Mouse (Mus musculus): ENCODE results near the gene Cd302. TPM values are rescaled to one million over a fixed set of nuclear protein-coding genes. Genes with fewer than 3 reads are reported as not detected.
A peak's percentile ranks its signal among the peaks of the same experiment; 100 is the strongest.

Gene Cd302
- polyA plus RNA-seq, 1 experiment, result 15.3 TPM

DNA sequence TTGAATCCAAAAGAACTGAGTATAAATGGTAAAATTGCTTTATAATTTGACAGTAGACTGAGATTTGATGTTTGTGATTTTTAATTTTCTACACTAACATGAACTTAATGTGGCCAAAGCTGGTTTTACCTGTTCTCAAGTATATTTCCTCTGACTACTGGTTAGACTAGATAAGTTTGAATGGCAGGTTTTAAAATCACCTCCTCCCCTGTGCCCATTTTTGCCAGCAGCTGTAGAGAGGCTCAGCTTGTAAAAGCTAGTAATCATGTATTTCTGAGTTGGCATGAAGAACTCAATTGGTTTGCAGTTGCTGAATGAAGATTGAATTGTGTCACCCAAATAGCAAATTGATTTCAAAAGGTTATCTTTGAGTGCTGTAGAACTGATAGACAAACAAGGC, 71.8 kb downstream of the Cd302 start:
- H3K4me3 ChIP-seq (ENCODE audit: extremely low read depth, insufficient read depth, insufficient read length), result no peak overlapping the region
- no peak for DNase-seq (ENCODE audit: low read depth in 1 of 2, low spot score in 2 of 2)
- H3K4me1 ChIP-seq (ENCODE audit: control insufficient read depth, insufficient read depth, insufficient read length), result peaks cover 19% of the 10 kb centered on the region
- H3K27ac ChIP-seq (ENCODE audit: insufficient read depth, low read length), result no peak overlapping the region
- no peaks in the 10 kb centered on the region for H3K27me3 ChIP-seq (ENCODE audit: control insufficient read depth, insufficient read depth, low read length)
- TF ChIP-seq POLR2A (IDR thresholded peaks at IDR 0.05; ENCODE audit: low read depth, low read length) (no peak), CTCF (IDR thresholded peaks at IDR 0.05; ENCODE audit: extremely low read depth, insufficient read depth, insufficient read length, insufficient replicate concordance) (no peak)
- H3K36me3 ChIP-seq (ENCODE audit: control insufficient read depth, insufficient read depth, low read length), result no peaks in the 10 kb centered on the region; the same call in 1 of the 2 replicates

DNA sequence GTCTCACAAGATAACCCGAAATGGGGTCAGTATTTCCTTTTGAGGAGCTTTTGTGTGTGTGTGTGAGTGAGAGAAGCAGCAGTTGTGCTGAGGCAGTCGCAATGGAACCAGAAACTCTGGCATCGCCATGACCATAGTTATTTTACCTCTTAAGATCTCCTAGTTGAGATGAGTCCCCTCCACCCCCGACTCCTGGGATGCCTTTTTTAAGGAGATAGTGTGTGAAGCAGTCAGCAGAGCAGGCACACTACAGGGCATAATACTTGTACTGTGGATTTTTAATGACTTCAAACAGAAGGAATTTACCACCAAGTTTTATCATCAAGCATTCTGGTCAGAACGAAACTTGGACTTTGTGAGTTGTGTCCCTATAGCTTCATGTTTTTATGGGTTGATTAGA, 73.5 kb downstream of the Cd302 start:
- Histone ChIP-seq H3K4me3 (ENCODE audit: extremely low read depth, insufficient read depth, insufficient read length) (peak overlapping the region; percentile 81), H3K27me3 (ENCODE audit: control insufficient read depth, insufficient read depth, low read length) (no peaks in the 10 kb centered on the region), H3K27ac (ENCODE audit: insufficient read depth, low read length) (no peak overlapping the region), H3K36me3 (ENCODE audit: control insufficient read depth, insufficient read depth, low read length) (peaks cover 3% of the 10 kb centered on the region), H3K4me1 (ENCODE audit: control insufficient read depth, insufficient read depth, insufficient read length) (peaks cover 19% of the 10 kb centered on the region)
- DNase-seq (ENCODE audit: low read depth in 1 of 2, low spot score in 2 of 2), result no peak
- TF ChIP-seq CTCF (IDR thresholded peaks at IDR 0.05; ENCODE audit: extremely low read depth, insufficient read depth, insufficient read length, insufficient replicate concordance) (no peak), POLR2A (IDR thresholded peaks at IDR 0.05; ENCODE audit: low read depth, low read length) (no peak)
- 17% methylated on average over 5 of the region's 5 CpGs for WGBS

DNA sequence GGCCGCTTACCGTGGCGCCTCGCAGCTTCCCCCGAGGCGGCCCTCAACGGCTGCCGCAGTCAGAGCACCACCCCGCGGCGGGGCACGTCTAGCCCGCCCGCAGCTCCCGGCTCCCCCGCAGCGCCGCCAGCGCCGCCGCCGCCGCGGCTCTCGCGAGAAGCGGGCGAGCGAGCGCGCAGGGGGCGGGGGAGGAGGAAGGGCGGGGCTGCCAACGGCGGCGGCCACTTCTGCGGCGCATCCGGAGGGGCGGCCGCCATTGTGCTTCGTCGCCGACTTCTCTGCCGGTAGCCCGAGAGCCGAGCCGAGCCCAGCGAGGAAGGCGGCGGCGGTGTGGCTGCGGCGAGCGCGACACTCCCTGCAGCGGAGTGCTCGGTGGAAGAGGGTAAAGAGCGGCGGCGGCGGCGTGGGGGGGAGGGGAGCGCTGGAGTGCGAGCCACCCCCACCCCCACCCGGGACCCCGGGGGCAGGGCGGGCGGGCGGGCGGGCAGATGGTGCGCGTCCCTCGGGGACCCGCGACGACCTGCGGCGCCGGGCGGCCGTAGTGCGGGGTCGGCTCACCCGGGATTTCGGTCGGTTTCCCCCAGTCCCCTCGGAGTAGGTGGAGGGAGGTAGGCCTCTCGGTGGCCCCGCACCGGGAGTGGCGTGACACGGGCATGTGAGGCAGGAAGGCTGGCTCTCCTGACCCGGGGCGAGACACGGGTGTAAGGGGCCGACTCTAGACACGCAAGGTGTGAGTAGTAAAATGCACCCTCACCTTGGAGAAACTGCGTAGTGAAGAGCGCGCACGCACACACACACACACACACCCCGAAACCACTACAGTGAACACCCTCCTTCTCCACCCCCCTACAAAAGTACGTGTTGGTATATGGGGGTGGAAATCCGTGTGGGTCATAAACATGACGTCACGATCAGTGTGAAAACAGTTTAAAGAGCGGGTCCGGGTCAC, 74.3 kb downstream of the Cd302 start, which contains the start of the genes Baz2b and March7:
Gene Baz2b, minus strand, starts transcription at position 137 of the 949 bp plus-strand sequence.
Gene March7, plus strand, starts transcription at position 185 of the 949 bp plus-strand sequence.
- DNase-seq (ENCODE audit: low read depth in 1 of 2, low spot score in 2 of 2), result peak; percentile 80 to 86
- H3K27me3 ChIP-seq (ENCODE audit: control insufficient read depth, insufficient read depth, low read length), result no peaks in the 10 kb centered on the region
- peak within 1 kb of the TSS; percentile 81 for H3K4me3 ChIP-seq (ENCODE audit: extremely low read depth, insufficient read depth, insufficient read length)
- H3K4me1 ChIP-seq (ENCODE audit: control insufficient read depth, insufficient read depth, insufficient read length), result peaks cover 13% of the 10 kb centered on the region
- WGBS, result 1% methylated on average over 93 of the region's 109 CpGs
- TF ChIP-seq POLR2A (IDR thresholded peaks at IDR 0.05; ENCODE audit: low read depth, low read length), result peak; percentile 67
- peak; percentile 26; the same call in 1 of the 2 replicates for TF ChIP-seq CTCF (IDR thresholded peaks at IDR 0.05; ENCODE audit: extremely low read depth, insufficient read depth, insufficient read length, insufficient replicate concordance)
- peak within 1 kb of the TSS; percentile 98 for H3K27ac ChIP-seq (ENCODE audit: insufficient read depth, low read length)
- peaks cover 3% of the 10 kb centered on the region for H3K36me3 ChIP-seq (ENCODE audit: control insufficient read depth, insufficient read depth, low read length)

DNA sequence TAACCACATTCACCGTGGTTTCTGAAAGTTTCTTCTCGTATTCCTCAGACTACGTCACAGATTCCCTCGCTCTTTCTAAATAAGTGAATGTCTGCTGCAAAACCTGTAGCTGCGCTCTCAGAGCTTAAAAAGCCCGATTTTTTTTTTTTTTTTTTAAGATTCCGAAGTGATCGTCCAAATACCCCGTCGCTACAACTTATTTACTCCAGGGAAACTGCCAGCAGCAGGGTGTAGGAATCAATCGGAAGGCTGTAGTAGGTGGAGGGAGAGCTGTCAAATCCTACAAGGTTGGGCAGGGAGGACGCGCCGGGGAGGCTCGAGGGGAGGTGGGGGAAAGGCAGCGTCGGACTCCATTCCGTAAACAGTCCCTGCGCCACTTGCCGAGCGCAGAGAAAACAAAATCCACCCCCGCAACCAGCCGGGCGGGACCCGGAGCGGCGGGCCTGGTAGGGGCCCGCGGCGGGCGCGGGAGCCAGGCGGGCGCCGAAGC, 75.1 kb downstream of the Cd302 start:
- peak overlapping the region; percentile 76 for H3K27ac ChIP-seq (ENCODE audit: insufficient read depth, low read length)
- WGBS, result under 1% methylated on average over 27 of the region's 35 CpGs
- peak in 1 of 2 experiments; percentile 42 for DNase-seq (ENCODE audit: low read depth in 1 of 2, low spot score in 2 of 2)
- peaks cover 3% of the 10 kb centered on the region for H3K36me3 ChIP-seq (ENCODE audit: control insufficient read depth, insufficient read depth, low read length)
- peak overlapping the region; percentile 81 for H3K4me3 ChIP-seq (ENCODE audit: extremely low read depth, insufficient read depth, insufficient read length)
- peaks cover 18% of the 10 kb centered on the region for H3K4me1 ChIP-seq (ENCODE audit: control insufficient read depth, insufficient read depth, insufficient read length)
- TF ChIP-seq CTCF (IDR thresholded peaks at IDR 0.05; ENCODE audit: extremely low read depth, insufficient read depth, insufficient read length, insufficient replicate concordance) (no peak), POLR2A (IDR thresholded peaks at IDR 0.05; ENCODE audit: low read depth, low read length) (no peak)
- H3K27me3 ChIP-seq (ENCODE audit: control insufficient read depth, insufficient read depth, low read length), result no peaks in the 10 kb centered on the region

DNA sequence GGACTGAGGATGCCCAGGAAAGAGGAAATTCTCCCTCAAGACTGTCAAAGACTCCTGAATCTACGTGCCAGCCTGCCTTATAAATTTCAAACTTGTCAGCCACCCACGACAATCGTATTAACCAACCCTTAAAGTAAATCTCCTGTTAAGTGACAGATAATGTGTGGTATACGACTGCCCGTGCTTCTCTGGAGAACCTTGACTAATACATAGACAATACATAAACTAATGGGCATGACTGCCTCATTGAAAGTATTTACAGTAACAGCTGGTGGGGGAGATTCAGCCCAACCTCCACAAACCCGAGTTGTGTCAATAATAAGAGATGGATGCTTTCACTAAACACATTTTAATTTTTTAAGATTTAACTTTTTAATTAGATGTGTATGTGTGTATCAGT, 78.5 kb downstream of the Cd302 start:
- Histone ChIP-seq H3K4me3 (ENCODE audit: extremely low read depth, insufficient read depth, insufficient read length) (no peak overlapping the region), H3K4me1 (ENCODE audit: control insufficient read depth, insufficient read depth, insufficient read length) (peaks cover 12% of the 10 kb centered on the region), H3K27me3 (ENCODE audit: control insufficient read depth, insufficient read depth, low read length) (no peaks in the 10 kb centered on the region), H3K36me3 (ENCODE audit: control insufficient read depth, insufficient read depth, low read length) (peaks cover 3% of the 10 kb centered on the region), H3K27ac (ENCODE audit: insufficient read depth, low read length) (no peak overlapping the region)
- TF ChIP-seq CTCF (IDR thresholded peaks at IDR 0.05; ENCODE audit: extremely low read depth, insufficient read depth, insufficient read length, insufficient replicate concordance), result no peak
- WGBS, result 81% methylated on average over 6 of the region's 6 CpGs
- no peak for DNase-seq (ENCODE audit: low read depth in 1 of 2, low spot score in 2 of 2)

DNA sequence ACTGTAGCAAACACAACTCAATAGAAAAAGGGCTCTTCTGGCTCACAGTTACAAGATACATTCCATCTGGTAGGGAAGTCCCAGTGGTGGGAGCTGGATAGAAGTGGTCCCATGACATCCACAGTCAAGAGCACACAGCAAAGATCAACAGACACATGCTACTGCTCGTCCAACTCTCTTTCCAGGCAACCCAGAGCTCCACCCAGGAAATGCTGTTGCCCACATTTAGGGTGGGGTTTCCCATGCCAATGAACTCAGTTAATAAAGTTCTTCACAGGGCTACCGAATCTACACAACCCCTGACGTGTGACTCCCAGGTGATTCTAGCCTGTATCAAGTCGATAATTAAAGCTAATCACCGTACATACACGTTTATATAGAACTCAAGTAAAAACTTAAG, 80.1 kb downstream of the Cd302 start:
- Histone ChIP-seq H3K27me3 (ENCODE audit: control insufficient read depth, insufficient read depth, low read length) (no peaks in the 10 kb centered on the region), H3K27ac (ENCODE audit: insufficient read depth, low read length) (no peak overlapping the region), H3K4me1 (ENCODE audit: control insufficient read depth, insufficient read depth, insufficient read length) (peaks cover 12% of the 10 kb centered on the region), H3K4me3 (ENCODE audit: extremely low read depth, insufficient read depth, insufficient read length) (no peak overlapping the region), H3K36me3 (ENCODE audit: control insufficient read depth, insufficient read depth, low read length) (peaks cover 3% of the 10 kb centered on the region)
- DNase-seq (ENCODE audit: low read depth in 1 of 2, low spot score in 2 of 2), result no peak
- TF ChIP-seq POLR2A (IDR thresholded peaks at IDR 0.05; ENCODE audit: low read depth, low read length), result no peak
- WGBS, result 47% methylated on average over 6 of the region's 6 CpGs

DNA sequence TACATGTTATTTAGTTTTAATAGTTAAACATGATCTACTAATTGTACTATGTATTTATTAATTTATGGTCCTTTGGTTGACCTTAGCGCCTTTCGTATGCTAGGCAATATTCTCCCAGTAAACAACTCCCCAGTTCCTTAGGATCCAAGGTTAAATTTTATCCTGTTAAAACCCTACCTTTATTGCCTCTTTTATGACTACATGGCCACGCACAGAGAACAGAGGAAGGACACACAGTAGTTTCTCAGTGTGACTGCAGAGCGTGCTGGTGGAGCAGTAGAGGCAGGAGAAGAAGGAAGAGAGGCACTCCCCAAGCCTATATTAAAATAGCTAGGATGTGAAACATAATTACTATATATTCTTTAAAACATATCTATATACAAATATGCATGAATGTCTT, 80.6 kb downstream of the Cd302 start:
- WGBS, result 91% methylated on average over 4 of the region's 4 CpGs
- peaks cover 12% of the 10 kb centered on the region for H3K4me1 ChIP-seq (ENCODE audit: control insufficient read depth, insufficient read depth, insufficient read length)

More for the DNA sequence above, 80.6 kb downstream of the Cd302 start:
- TF ChIP-seq POLR2A (IDR thresholded peaks at IDR 0.05; ENCODE audit: low read depth, low read length), result no peak
- no peak for TF ChIP-seq CTCF (IDR thresholded peaks at IDR 0.05; ENCODE audit: extremely low read depth, insufficient read depth, insufficient read length, insufficient replicate concordance)
- no peak overlapping the region for H3K4me3 ChIP-seq (ENCODE audit: extremely low read depth, insufficient read depth, insufficient read length)
- H3K36me3 ChIP-seq (ENCODE audit: control insufficient read depth, insufficient read depth, low read length), result peaks cover 3% of the 10 kb centered on the region
- H3K27ac ChIP-seq (ENCODE audit: insufficient read depth, low read length), result no peak overlapping the region
- no peaks in the 10 kb centered on the region for H3K27me3 ChIP-seq (ENCODE audit: control insufficient read depth, insufficient read depth, low read length)
- no peak for DNase-seq (ENCODE audit: low read depth in 1 of 2, low spot score in 2 of 2)
